Mouse (Mus musculus): ENCODE results near the gene Slc6a14. TPM values are rescaled to one million over a fixed set of nuclear protein-coding genes. Genes with fewer than 3 reads are reported as not detected.

The Slc6a14 gene
- polyA plus RNA-seq (2012; rRNA removed) = not detected in 2 replicates

GRCm38 (mm10) chrX:21714829-21715228 lies at the start of gene Slc6a14:
TSS of gene Slc6a14 (plus strand) at chrX:21714896.

GRCm38 (mm10) chrX:21744997-21745396 lies 30.3 kb downstream of the Slc6a14 start, which contains the start of gene Gm28269:
TSS of gene Gm28269 (minus strand) at chrX:21745097.

Other genes starting within 250 kb of the Slc6a14 start
- gene Agtr2, start 230.4 kb upstream of the Slc6a14 start, polyA plus RNA-seq (2012; rRNA removed) = 0.08 and 1.1 TPM in 2 replicates
- gene Gm28269, start 30.2 kb downstream of the Slc6a14 start, polyA plus RNA-seq (2012; rRNA removed) = not detected in 2 replicates